Mouse (Mus musculus): ENCODE measurements at regions not wholly inside any gene's neighbourhood (a gene's known extent, or its start where the extent isn't known, plus 50 kb on each side); places are given as distances from the start of the nearest gene placed in this dataset.
"Not testable (repeated sequence)": the region's sequence is repeated elsewhere in the genome, so short reads cannot be mapped to it uniquely, and the experiment has no call there.

DNA sequence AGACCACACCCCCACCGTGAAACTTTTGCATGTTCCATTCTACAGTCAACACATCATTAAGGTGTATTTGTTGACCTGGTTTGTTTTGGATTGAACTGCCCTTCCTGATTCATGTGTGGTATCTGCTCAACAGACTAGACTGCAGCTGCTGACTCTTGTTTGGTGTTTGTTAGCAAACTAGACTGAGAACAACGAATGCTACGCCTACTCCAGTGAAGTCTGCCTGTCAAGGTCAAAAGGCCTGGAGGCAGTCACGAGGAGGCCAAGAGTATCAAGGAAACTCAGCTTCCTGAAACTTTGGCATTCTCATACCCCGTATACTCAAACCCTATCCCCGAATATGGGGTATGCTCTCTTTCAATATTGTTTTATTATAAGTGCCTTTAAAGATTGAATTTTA is 194.2 kb upstream of the Spin1 start:
- not testable (repeated sequence) for DNase-seq

DNA sequence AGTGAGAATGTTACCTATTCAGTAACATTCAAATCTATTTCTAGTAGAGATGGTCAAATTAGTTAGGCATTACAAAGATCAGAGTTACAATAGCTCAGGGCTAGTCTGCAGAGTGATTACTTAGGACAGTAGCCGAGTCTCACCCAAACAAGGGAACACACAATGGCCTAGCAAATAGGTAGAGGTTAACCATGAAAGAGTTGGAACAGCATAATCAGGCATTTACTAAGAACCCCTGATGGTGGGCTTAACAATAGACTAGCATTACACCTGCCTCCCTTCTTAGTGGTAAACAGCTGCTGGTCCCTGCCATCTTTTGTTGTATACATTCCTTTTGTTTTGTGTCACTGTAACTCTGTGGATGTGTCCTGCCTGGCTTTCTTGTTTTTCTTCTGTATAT is 193.8 kb upstream of the Spin1 start:
- no peak for DNase-seq

DNA sequence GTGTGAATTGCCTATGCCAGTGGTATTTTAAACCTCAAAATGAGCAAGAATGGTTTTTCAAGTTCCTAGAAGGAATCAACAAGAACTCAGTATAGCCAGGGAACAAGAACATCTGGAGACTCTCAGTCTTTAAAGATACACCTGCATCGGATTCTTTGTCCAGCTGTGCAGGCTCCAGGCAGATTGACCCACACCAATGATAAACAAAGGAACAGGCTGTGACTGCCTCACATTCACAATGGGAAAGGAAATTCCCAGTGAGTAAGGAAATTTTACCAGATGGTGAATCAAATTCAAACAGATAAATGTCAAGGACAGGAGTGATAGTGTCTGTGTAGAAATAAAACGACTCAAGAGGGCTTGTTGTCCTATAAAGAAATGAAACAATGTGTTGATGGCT is 187.9 kb upstream of the Spin1 start:
- DNase-seq: not testable (repeated sequence)

DNA sequence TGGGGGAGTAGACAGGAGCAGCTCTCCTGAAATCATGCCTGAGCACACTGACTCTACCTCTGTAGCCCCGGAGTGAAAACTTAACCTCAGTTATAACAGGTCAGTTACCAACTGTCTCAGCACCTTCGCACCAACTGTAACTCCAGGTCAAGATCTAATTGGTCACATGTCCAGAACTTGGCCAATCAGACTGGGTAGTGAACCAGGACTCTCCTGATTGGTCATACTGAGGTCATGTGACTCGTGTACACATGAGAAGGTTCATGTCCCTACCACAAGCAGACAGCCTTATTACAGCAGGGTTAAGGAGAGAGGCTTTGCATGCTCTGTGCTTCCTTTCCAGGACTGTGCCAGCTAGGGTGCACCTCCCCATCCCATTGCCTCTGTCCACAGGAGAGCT is 166.7 kb upstream of the Spin1 start:
- DNase-seq: not testable (repeated sequence)

DNA sequence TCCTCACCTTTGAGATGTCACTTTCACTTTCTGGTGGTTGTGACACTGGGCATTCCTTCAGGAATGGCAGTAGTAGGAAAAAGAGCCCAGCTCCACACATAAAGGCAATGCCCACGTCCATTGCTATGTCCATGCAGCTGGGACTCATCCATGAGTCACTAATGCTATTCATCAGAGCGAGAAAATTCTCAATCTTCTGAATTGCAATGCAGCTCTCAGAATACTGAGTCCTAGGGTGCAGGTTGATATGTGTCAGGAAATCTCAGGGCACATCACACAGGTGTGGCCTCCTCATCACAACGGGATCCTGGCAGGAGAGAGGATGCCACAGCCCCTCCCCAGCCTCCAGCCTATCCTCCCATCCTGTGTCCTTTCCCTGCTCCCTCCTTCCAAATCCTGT is 158.1 kb upstream of the Spin1 start:
- DNase-seq: no peak

DNA sequence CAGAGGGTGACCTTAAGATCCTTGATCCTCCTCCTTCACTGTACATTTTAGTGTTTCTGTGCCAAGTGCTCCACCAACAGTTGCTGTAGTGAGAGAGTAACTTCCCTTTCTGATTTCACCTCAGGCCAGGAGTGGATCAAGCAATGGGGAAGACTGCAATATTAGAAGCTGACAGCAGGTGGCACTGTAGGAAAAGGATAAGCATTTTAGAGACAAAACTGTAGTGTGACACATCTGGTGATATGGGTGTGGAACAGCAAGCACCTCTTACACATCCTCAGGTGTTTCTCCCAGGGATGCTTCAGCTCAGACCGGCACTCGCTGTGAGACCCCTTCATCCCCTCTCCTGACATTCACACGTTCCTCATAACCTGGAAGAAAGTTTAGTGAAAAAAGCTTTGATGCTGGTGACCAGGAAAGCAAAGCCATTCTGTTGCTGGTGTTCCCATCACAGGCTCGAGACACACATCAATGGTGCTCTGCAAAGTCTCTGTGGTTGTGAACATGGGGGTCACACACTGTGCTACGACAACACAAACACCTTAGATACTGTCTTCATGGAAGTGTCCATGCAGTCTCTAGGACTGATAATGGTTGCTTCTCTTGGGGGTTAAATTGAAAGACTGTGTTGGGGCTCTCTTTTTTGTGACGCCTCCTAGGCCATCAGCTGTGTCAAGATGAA is 151.0 kb upstream of the Spin1 start:
- DNase-seq: peak; percentile 84

DNA sequence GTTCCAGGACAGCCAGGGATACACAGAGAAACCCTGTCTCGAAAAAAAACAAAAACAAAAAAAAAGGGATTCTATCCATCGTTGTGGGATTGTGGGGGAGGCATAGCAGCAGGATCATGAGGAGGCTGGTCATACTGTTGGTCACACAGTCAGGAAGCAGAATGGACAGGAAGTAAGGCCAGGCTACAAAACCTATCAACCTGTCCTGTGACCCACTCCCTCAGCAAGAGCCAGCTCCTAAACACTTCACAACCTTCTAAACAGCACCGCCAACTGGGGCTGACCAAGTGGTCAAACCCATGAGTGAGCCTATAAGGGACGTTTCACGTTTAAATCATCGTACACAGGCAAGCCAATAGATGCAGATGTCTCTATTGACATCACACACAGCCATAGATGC is 146.0 kb upstream of the Spin1 start:
- DNase-seq: no peak

DNA sequence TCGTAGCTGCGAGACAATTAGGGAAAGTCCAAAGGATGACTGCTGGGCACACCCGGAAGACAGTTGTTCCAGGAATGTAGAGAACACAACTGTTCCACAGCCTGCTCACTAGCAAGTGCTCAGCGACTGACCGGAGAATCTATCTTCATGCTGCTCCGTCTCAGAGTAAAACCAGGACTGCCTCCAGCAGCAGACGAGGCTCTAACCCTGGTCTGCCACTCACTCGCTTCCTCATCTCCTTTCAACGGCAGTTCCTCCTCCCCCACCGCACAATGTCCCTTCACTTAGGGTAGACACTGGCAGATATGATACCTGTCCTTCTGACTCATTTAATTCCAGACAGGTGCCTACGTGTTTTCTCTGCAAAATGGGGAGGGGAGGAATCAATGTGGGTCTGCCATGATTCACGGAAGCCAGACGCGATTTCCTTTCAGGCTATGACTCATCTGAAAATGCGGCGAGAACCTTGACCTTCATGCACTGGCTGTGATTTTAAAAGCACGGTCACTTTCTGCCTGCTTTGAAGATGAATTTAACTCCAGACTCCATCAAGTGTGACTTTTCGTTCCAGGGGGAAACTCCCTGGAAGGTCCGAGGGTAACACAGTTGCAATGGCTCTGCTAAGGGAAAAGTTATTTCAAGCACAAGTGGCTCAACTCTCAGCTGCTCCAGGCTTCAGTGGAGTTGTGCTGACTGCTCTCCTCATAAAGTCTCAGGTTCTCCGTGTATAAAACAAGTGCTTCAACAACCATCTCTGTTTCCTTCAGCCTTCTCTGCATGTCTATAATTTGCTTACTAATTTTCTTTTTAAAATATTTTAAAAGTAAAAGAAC is 142.4 kb upstream of the Spin1 start:
- DNase-seq: peak; percentile 72

DNA sequence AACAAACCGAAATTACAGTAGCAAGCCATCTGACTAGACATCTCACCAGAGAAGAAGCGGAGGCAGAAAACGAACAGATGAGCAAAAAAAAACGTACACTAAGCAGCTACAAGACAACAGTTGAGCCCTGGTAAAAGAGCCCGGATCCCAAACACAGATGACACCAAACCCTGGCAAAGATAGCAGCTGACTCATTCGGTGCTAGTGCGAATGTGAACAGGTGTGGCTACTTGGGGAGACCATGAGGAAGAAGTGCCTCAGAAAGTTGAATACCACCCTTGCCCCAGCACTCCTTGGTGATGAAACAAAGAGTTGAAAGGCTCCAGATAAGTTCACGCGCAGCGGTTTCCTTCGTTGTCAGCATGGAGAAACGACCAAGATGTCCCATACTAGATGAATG is 139.8 kb upstream of the Spin1 start:
- DNase-seq: no peak

DNA sequence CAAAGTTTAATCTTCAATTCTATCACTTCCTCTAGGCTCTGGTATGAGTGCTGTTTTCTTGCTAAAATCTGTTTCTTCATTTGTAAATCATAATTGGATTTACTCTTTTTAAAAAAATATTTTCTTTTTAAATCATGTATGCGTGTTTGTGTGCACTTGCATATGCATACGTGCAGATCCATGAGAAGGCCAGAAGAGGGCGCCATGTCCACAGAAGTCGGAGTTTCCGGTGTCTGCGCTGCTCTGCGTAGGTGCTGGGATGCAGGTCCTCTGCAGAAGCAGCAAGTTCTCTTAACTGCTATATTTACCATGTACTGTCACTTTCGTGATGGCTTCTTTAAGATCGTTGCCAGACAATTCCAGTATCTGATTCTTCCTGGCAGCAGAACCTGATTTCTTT is 136.6 kb upstream of the Spin1 start:
- DNase-seq: peak; percentile 60

DNA sequence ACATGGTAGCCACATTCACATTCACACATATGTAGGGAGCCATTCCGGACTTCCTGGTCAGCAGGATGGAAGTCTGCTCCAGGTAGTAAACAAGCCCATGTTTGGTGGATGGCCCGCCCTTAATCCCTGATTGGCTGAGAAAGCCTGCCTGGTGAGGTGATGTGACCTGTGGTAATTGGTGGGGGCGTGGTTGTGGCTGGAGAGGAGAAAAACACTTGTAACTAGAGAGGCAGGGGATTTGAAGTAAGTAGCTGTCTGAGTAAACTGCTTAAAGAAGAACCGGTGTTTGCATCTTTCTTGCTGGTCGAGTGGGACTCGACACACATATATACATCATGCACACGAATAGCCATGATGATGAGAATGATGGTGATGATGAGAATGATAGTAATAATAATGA is 135.6 kb upstream of the Spin1 start:
- DNase-seq: not testable (repeated sequence)

DNA sequence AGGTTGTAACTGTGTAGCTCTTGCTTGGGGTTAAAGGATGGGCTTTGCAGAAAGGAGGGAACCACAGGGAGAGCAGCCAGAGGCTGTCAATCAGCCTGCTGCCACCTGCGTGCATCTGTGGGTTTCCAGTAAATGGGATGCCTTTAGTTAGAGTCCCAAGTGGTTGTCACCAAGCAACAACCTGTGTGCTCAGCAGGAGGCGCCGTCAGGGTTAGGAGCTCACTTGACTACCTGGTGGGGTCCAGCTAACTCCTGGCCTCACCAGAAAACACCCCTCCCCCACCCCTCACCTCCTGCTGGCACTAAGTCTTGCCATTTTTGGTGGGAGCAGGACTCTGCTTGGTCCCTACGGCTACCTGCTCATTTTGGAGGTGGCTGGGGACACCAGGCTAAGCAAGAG is 135.0 kb upstream of the Spin1 start:
- DNase-seq: no peak

DNA sequence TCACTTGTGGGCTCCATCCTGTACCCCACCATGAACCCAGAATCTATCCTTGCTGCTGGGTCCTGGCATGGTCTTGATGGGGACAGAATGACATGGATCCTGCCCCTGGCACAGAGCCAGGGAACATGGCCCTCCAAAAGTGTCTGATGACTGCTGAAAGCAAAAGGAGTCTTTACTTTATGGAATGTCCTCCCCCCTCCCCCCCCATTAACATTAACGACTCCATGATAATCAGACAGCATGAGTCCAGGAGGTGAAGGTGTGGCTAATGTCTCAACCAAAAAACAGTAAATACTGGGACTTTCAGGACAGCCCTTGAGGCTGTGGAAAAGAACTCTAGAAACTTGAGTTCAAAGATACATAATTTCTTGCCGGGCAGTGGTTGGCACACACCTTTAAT is 133.9 kb upstream of the Spin1 start:
- DNase-seq: no peak

DNA sequence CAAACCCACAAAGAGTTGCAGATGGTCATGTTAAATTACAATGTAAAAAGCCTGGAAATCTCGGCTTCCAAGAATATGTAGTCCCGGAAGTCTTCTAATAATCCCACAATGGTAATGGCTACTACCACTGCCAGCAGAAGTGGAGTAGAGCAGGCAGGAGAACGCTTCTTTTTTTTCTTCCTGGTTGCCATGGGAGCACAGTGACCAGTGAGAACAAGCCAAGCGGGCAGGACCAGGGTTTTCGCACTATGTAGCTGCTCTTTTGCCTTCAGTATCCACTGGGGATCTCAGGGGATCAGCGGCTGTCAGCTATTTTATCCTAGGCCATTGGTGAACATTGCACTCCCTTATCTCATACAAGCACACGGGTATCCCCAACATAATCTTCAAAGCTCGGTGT is 127.3 kb upstream of the Spin1 start:
- DNase-seq: no peak

DNA sequence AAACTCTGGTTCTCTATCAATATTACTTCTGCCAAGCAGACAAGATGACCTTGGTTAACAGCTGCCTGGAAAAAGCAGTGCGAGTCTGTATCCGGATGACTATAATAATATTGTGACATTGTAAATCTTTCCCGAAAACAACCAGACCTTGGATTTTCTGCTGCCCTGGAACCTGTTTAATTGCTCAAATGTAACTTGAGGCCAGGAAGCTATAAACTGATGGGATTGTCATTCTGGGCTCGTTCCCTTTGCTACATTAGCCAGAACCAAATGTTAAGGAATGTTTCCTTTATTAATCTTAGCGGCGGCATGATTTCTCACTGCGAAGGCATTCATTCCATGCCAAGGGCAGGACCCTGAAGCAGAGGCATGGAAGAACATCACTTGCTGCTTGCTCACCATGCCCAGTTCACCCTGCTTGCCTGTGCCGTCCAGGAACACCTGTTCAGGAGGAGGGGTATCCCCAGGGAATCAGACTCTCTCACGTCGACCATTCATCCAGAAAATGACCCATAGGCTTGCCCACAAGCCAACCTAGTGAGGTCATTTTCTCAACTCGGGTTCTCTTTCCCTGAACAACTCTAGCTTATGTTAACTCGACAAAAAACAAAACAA is 125.3 kb upstream of the Spin1 start:
- peak; percentile 47 for DNase-seq

DNA sequence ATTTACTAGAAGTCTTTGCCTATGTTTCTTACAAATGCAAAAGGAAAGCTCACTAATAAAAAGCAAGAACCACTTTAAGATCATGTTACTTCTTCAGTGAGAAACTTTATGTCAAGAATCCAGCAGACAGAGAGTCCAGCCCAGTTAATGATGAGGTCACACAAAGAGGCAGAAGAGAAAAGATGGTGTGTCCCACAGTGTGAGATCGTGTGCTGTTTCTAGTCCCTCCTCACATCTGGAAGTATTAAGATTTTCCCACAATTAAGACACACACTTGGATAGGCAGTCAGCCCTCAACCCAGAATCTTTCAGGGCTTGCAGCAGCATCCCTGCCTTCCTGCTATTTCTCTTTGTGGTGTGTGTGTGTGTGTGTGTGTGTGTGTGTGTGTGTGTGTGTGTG is 118.7 kb upstream of the Spin1 start:
- no peak for DNase-seq

DNA sequence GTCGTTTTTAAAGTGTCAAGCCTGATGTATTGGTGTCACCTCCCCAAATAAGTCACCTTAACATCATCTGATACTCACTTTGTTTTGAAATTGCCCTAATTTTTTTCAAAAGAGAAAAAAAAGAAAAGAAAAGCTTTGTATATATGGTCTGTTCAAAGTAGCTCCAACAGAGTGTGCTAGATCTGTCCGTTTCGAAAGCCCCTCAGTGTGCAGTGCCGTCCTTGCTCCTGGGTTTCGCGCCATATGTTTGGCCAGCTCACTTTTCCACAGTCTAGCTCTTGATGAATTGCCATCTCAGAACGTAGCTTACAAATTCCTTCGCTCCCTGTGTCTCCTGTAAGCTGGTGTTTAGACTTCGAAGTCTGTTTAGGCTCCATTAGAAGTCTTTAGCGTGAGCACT is 117.7 kb upstream of the Spin1 start:
- DNase-seq: no peak

DNA sequence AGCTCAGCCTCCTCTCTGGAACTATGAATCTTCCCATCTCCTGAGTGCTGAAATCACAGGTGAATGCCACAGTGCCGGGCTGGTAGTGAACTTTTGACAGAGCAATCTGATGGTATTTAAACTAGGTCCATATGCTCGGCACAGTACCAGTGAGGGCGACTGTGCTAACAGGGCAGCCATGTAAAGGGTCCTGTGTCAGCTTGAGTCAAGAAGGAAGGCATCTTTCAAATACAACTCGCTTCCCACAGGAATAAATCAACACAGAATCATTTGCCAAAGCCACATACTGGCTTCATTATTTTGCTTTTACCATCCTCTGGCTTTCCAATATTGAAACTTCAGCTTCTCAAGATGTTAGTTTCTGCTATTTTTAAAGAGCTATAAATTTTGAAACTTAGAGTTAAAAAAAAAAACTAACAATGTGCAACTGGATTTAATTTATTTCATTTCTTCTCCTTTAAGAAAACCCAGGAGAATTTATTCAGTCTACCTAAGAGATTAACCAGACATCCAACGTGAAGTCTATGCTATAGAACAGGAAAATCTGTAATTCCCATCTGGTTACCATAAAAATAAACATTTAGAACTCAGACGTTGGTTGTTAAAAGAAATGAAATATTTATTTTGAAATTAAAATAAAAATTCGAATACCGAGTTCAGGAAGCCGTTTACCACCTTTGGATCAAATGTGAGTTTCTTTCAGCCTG is 108.8 kb upstream of the Spin1 start:
- DNase-seq: no peak

DNA sequence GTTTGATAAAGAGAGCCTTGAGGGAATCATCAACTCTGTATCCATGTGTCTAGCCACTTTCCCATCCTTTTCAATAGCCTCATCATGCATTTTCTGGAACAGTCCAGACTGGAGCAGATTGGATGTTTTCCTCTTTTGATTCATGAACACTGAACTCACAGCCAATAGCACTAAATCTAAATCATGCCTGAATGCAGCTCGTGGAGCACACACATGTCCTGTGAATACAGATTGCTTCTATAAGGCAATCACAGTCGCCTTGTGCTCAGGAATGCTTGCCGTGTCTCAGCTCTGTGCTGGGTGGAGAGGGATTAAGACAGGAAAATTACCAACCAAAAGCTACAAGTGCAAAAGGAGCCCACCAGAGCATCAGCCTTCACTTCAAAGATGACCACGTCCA is 100.9 kb upstream of the Spin1 start:
- no peak for DNase-seq

DNA sequence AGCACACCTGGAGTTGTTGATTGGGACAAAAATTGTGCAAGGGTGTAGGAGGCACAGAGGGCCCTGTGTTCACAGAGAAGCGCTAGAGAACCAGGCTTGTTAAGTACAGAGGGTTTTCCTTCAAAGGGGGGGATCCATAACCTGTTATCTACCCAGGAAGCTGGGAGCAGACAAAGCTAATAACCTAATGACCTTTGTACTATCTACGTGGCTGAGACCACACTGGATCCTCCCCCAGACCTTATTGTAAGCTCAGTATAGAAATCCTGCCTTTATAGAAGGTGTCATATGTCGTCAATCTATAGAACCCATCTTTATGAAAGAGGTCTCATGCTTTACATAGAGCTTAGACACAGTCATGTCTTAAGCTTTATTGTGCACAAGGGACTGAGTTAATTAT is 95.9 kb upstream of the Spin1 start:
- DNase-seq: no peak

DNA sequence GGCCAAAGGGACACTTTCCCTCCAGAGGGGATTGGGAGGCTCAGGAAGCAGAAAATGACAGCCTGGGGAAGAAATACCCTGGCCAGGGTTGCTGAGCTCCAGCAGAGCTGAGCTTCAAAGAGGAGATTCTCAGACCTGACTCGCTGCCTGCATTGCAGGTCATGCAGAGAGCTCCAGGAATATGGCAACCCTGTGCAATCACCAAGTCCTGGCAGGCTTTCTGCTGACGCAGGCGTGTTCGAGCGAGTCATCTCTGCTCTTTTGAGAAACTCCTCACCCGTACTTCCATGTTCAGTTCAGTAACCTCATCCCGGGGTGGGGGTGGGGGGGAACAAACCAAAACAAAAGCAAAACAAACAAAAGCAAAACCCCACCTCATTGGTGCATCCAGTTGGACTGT is 89.9 kb upstream of the Spin1 start:
- DNase-seq: peak; percentile 21

DNA sequence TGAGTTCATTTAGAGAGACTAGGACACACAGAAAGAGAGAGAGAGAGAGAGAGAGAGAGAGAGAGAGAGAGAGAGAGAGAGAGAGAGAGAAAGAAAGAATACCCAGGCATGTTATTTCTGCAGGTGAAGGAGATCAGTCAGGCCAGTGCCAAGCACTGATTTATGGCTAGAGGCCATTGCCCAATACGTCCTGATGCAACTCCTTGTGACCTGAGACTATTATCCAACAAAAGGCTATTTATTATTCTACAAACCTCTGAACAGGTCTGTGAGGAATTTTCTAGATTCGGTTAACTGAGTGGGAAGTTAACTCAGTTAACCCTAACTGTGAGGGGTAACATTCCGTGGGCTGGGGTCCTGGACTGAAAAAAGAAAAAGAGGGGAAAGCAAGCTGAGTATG is 84.5 kb upstream of the Spin1 start:
- DNase-seq: peak; percentile 31
